Mouse (Mus musculus) myocyte (in vitro differentiated cells): ENCODE results near the gene Nfkb1.

Source experiments
- CEBPB ChIP-seq: IDR thresholded peaks from 2 replicates; pipeline ENCODE4 v1.6.1; 2011; ENCODE audit warnings: mild to moderate bottlenecking, moderate library complexity; ENCODE audit not compliant: poor library complexity, insufficient read depth, severe bottlenecking
- E2F4 ChIP-seq: IDR thresholded peaks from one replicate; pipeline ENCODE4 v1.6.1; 2011; ENCODE audit warnings: mild to moderate bottlenecking, control low read depth, moderate library complexity; ENCODE audit not compliant: insufficient read depth
- MAX ChIP-seq: IDR thresholded peaks from one replicate; pipeline ENCODE4 v1.6.1; 2011; ENCODE audit warnings: low read depth, mild to moderate bottlenecking, control low read depth
- MYOD1 ChIP-seq, 3 experiments: IDR thresholded peaks; one replicate each; pipeline ENCODE4 v1.6.1; 2011; ENCODE audit warnings: control low read depth in 2 of 3, low read depth in 2 of 3, mild to moderate bottlenecking in 2 of 3, moderate library complexity in 1 of 3; ENCODE audit not compliant: insufficient read length in 2 of 3, control insufficient read depth in 1 of 3
- MYOG ChIP-seq, 3 experiments: IDR thresholded peaks; one replicate each; pipeline ENCODE4 v1.6.1; 2011; ENCODE audit warnings: control low read depth in 2 of 3, low read depth in 2 of 3, mild to moderate bottlenecking in 2 of 3; ENCODE audit not compliant: insufficient read length in 2 of 3, control insufficient read depth in 1 of 3, insufficient read depth in 1 of 3
- POLR2A ChIP-seq: IDR thresholded peaks from one replicate; pipeline ENCODE4 v1.6.1; 2011; ENCODE audit warnings: low read depth, mild to moderate bottlenecking, control low read depth, moderate library complexity; ENCODE audit not compliant: insufficient read length
- POLR2AphosphoS2 ChIP-seq: IDR thresholded peaks from one replicate; pipeline ENCODE4 v1.6.1; 2011; ENCODE audit warnings: low read depth, control low read depth; ENCODE audit not compliant: insufficient read length
- REST ChIP-seq: IDR thresholded peaks from one replicate; pipeline ENCODE4 v1.6.1; 2011; ENCODE audit warnings: mild to moderate bottlenecking, control low read depth, moderate library complexity; ENCODE audit not compliant: insufficient read depth, insufficient read length
- TCF12 ChIP-seq: IDR thresholded peaks from one replicate; pipeline ENCODE4 v1.6.1; 2011; ENCODE audit warnings: mild to moderate bottlenecking, control low read depth; ENCODE audit not compliant: poor library complexity, insufficient read depth, severe bottlenecking
- USF1 ChIP-seq: IDR thresholded peaks from one replicate; pipeline ENCODE4 v1.6.1; 2011; ENCODE audit warnings: low read depth, mild to moderate bottlenecking, control low read depth, moderate library complexity

GRCm38 (mm10) chr3:135605474-135605873, 85.9 kb downstream of the Nfkb1 start:
- no peak for TF ChIP-seq POLR2A
- TF ChIP-seq USF1: no peak
- no peak for TF ChIP-seq REST
- no peak for TF ChIP-seq CEBPB
- no peak for TF ChIP-seq POLR2AphosphoS2
- TF ChIP-seq MAX: no peak
- TF ChIP-seq E2F4: no peak
- no peak for TF ChIP-seq TCF12
- no peak for TF ChIP-seq MYOG (IDR thresholded peaks at IDR 0.05; ENCODE audit: control insufficient read depth in 1 of 3, insufficient read depth in 1 of 3, insufficient read length in 2 of 3, low read depth in 2 of 3)
- no peak for TF ChIP-seq MYOD1 (IDR thresholded peaks at IDR 0.05; ENCODE audit: control insufficient read depth in 1 of 3, insufficient read length in 2 of 3, low read depth in 2 of 3)
